Mouse (Mus musculus): ENCODE data around the gene Rrn3. TPM values are rescaled to one million over a fixed set of nuclear protein-coding genes. Genes with fewer than 3 reads are reported as not detected.

The Rrn3 gene
- polyA plus RNA-seq, 1 experiment from 2014 or later = 124 TPM

- WGBS = 97% methylated on average over 4 of the region's 4 CpGs
- Histone ChIP-seq H3K9me3 (replicated peaks) (no peaks in the 10 kb centered on the region), H3K9ac (no peak overlapping the region), H3K4me2 (replicated peaks) (no peak overlapping the region), H3K27ac (no peak overlapping the region), H3K4me3 (no peak overlapping the region), H3K4me1 (no peaks in the 10 kb centered on the region), H3K27me3 (no peaks in the 10 kb centered on the region), H3K36me3 (peaks cover 89% of the 10 kb centered on the region)
- no peak for ATAC-seq (ENCODE audit: low FRiP score)
Measured at GRCm38 (mm10) chr16:13801231-13801630, 20.7 kb downstream of the Rrn3 start.

- no peak overlapping the region for H3K4me3 ChIP-seq
- H3K36me3 ChIP-seq = peaks cover 90% of the 10 kb centered on the region
- 90% methylated on average over 5 of the region's 5 CpGs for WGBS
- H3K4me2 ChIP-seq (replicated peaks) = no peak overlapping the region
- no peaks in the 10 kb centered on the region for H3K27me3 ChIP-seq
- ATAC-seq (ENCODE audit: low FRiP score) = no peak
- 0 out of 2 replicates have a peak overlapping the region, but pooled peaks have one; percentile 4 for H3K9ac ChIP-seq
- no peaks in the 10 kb centered on the region for H3K9me3 ChIP-seq (replicated peaks)
- no peak overlapping the region for H3K27ac ChIP-seq
- no peaks in the 10 kb centered on the region for H3K4me1 ChIP-seq
Measured at GRCm38 (mm10) chr16:13804666-13805065, 24.2 kb downstream of the Rrn3 start.

GRCm38 (mm10) chr16:13807616-13808015 lies 27.1 kb downstream of the Rrn3 start:
- Histone ChIP-seq H3K4me3 (no peak overlapping the region), H3K9ac (no peak overlapping the region), H3K4me2 (replicated peaks) (no peak overlapping the region), H3K4me1 (no peaks in the 10 kb centered on the region), H3K36me3 (peaks cover 95% of the 10 kb centered on the region), H3K27me3 (no peaks in the 10 kb centered on the region), H3K9me3 (replicated peaks) (no peaks in the 10 kb centered on the region), H3K27ac (no peak overlapping the region)
- no peak for ATAC-seq (ENCODE audit: low FRiP score)
- 95% methylated on average over 4 of the region's 4 CpGs for WGBS

GRCm38 (mm10) chr16:13808410-13808809 lies 27.9 kb downstream of the Rrn3 start:
- H3K4me2 ChIP-seq (replicated peaks) = no peak overlapping the region
- peaks cover 98% of the 10 kb centered on the region for H3K36me3 ChIP-seq
- no peak overlapping the region for H3K4me3 ChIP-seq
- no peaks in the 10 kb centered on the region for H3K4me1 ChIP-seq
- 91% methylated on average over 7 of the region's 7 CpGs for WGBS
- H3K9ac ChIP-seq = no peak overlapping the region
- H3K27me3 ChIP-seq = no peaks in the 10 kb centered on the region
- H3K27ac ChIP-seq = no peak overlapping the region
- no peaks in the 10 kb centered on the region for H3K9me3 ChIP-seq (replicated peaks)
- no peak for ATAC-seq (ENCODE audit: low FRiP score)

GRCm38 (mm10) chr16:13812152-13812551 lies 31.6 kb downstream of the Rrn3 start:
- H3K4me2 ChIP-seq (replicated peaks) = no peak overlapping the region
- no peaks in the 10 kb centered on the region for H3K4me1 ChIP-seq
- peaks cover 87% of the 10 kb centered on the region for H3K36me3 ChIP-seq
- no peak overlapping the region for H3K27ac ChIP-seq
- no peaks in the 10 kb centered on the region for H3K9me3 ChIP-seq (replicated peaks)
- WGBS = 92% methylated on average over 6 of the region's 6 CpGs
- H3K9ac ChIP-seq = no peak overlapping the region
- ATAC-seq (ENCODE audit: low FRiP score) = no peak
- no peak overlapping the region for H3K4me3 ChIP-seq
- no peaks in the 10 kb centered on the region for H3K27me3 ChIP-seq

GRCm38 (mm10) chr16:13813200-13813599 lies 32.7 kb downstream of the Rrn3 start:
- Histone ChIP-seq H3K9ac (no peak overlapping the region), H3K4me1 (peaks cover 2% of the 10 kb centered on the region), H3K27ac (no peak overlapping the region), H3K36me3 (peaks cover 77% of the 10 kb centered on the region), H3K4me3 (no peak overlapping the region), H3K27me3 (no peaks in the 10 kb centered on the region), H3K9me3 (replicated peaks) (no peaks in the 10 kb centered on the region), H3K4me2 (replicated peaks) (no peak overlapping the region)
- ATAC-seq (ENCODE audit: low FRiP score) = no peak
- 92% methylated on average over 3 of the region's 3 CpGs for WGBS

GRCm38 (mm10) chr16:13818560-13819393 lies 38.3 kb downstream of the Rrn3 start, which contains the start of gene Ntan1:
Ntan1 (plus strand) TSS chr16:13818845.
- Histone ChIP-seq H3K4me2 (replicated peaks) (peak within 1 kb of the TSS; percentile 66), H3K9ac (peak within 1 kb of the TSS; percentile 73), H3K27me3 (no peaks in the 10 kb centered on the region), H3K4me1 (peaks cover 22% of the 10 kb centered on the region), H3K36me3 (peaks cover 27% of the 10 kb centered on the region), H3K9me3 (replicated peaks) (no peaks in the 10 kb centered on the region), H3K4me3 (peak within 1 kb of the TSS; percentile 60), H3K27ac (peak within 1 kb of the TSS; percentile 96)
- peak; percentile 96 for ATAC-seq (ENCODE audit: low FRiP score)
- under 1% methylated on average over 58 of the region's 58 CpGs for WGBS

- no peaks in the 10 kb centered on the region for H3K27me3 ChIP-seq
- H3K36me3 ChIP-seq = peaks cover 22% of the 10 kb centered on the region
- under 1% methylated on average over 36 of the region's 36 CpGs for WGBS
- H3K9me3 ChIP-seq (replicated peaks) = no peaks in the 10 kb centered on the region
- peak overlapping the region; percentile 96 for H3K27ac ChIP-seq
- peak overlapping the region; percentile 60 for H3K4me3 ChIP-seq
- H3K9ac ChIP-seq = peak overlapping the region; percentile 73
- H3K4me2 ChIP-seq (replicated peaks) = peak overlapping the region; percentile 66
- ATAC-seq (ENCODE audit: low FRiP score) = peak; percentile 63
- peaks cover 22% of the 10 kb centered on the region for H3K4me1 ChIP-seq
Measured at GRCm38 (mm10) chr16:13819394-13819743, 38.9 kb downstream of the Rrn3 start.

GRCm38 (mm10) chr16:13819806-13820500 lies 39.4 kb downstream of the Rrn3 start:
- Histone ChIP-seq H3K4me2 (replicated peaks) (peak overlapping the region; percentile 66), H3K36me3 (peaks cover 16% of the 10 kb centered on the region), H3K4me1 (peaks cover 22% of the 10 kb centered on the region), H3K9ac (peak overlapping the region; percentile 73), H3K27me3 (no peaks in the 10 kb centered on the region), H3K9me3 (replicated peaks) (no peaks in the 10 kb centered on the region), H3K27ac (peak overlapping the region; percentile 96), H3K4me3 (peak overlapping the region; percentile 60)
- peak; percentile 2 for ATAC-seq (ENCODE audit: low FRiP score)
- WGBS = 41% methylated on average over 12 of the region's 12 CpGs

GRCm38 (mm10) chr16:13820771-13821170 lies 40.3 kb downstream of the Rrn3 start:
- H3K4me3 ChIP-seq = peak overlapping the region; percentile 60; the same call in 1 of the 2 replicates
- no peaks in the 10 kb centered on the region for H3K27me3 ChIP-seq
- H3K9ac ChIP-seq = no peak overlapping the region
- no peak for ATAC-seq (ENCODE audit: low FRiP score)
- WGBS = 93% methylated on average over 5 of the region's 5 CpGs
- H3K27ac ChIP-seq = no peak overlapping the region
- H3K36me3 ChIP-seq = peaks cover 10% of the 10 kb centered on the region
- H3K4me1 ChIP-seq = peaks cover 22% of the 10 kb centered on the region
- no peaks in the 10 kb centered on the region for H3K9me3 ChIP-seq (replicated peaks)
- H3K4me2 ChIP-seq (replicated peaks) = peak overlapping the region; percentile 66

GRCm38 (mm10) chr16:13825781-13826490 lies 45.4 kb downstream of the Rrn3 start:
- Histone ChIP-seq H3K4me3 (no peak overlapping the region), H3K27me3 (no peaks in the 10 kb centered on the region), H3K27ac (no peak overlapping the region), H3K4me2 (replicated peaks) (no peak overlapping the region), H3K4me1 (peaks cover 5% of the 10 kb centered on the region; the same call in 1 of the 2 replicates), H3K36me3 (peaks cover 38% of the 10 kb centered on the region), H3K9me3 (replicated peaks) (no peaks in the 10 kb centered on the region), H3K9ac (no peak overlapping the region)
- 80% methylated on average over 7 of the region's 7 CpGs for WGBS
- no peak for ATAC-seq (ENCODE audit: low FRiP score)

GRCm38 (mm10) chr16:13826511-13826910 lies 46.0 kb downstream of the Rrn3 start:
- H3K4me3 ChIP-seq = no peak overlapping the region
- H3K36me3 ChIP-seq = peaks cover 43% of the 10 kb centered on the region
- no peak for ATAC-seq (ENCODE audit: low FRiP score)
- WGBS = 88% methylated on average over 4 of the region's 4 CpGs
- H3K4me1 ChIP-seq = peaks cover 4% of the 10 kb centered on the region; the same call in 1 of the 2 replicates
- H3K4me2 ChIP-seq (replicated peaks) = no peak overlapping the region
- no peaks in the 10 kb centered on the region for H3K9me3 ChIP-seq (replicated peaks)
- no peak overlapping the region for H3K27ac ChIP-seq
- H3K27me3 ChIP-seq = no peaks in the 10 kb centered on the region
- no peak overlapping the region for H3K9ac ChIP-seq

All from hindbrain, embryonic 12.5 days (tissue).